Mouse (Mus musculus) embryonic facial prominence, embryonic 14.5 days (tissue): ENCODE measurements around the gene Plpp4. TPM values are rescaled to one million over a fixed set of nuclear protein-coding genes. Genes with fewer than 3 reads are reported as not detected.

Experiments
- ATAC-seq: fragments of 200-750 bp; cut with Nextera tagmentation; 2 replicates; pipeline ENCODE4 v1.8.0; 2017; ENCODE audit warnings: low read depth, moderate number of reproducible peaks, moderate TSS enrichment
- DNase-seq: peaks from one replicate; pipeline ENCODE4 v3.0.0-alpha.2; 2015; ENCODE audit warnings: low spot score
- H3K27ac ChIP-seq: fragments of 300-500 bp; sonication (generic); replicated peaks from 2 replicates; pipeline ENCODE4 v1.5.1; 2014; ENCODE audit warnings: low read depth, mild to moderate bottlenecking, low read length, moderate library complexity
- H3K27me3 ChIP-seq: fragments of 300-500 bp; sonication (generic); replicated peaks from 2 replicates; pipeline ENCODE4 v1.6.1; 2014; ENCODE audit warnings: low read length; ENCODE audit not compliant: control insufficient read depth, insufficient read depth
- H3K36me3 ChIP-seq: fragments of 300-500 bp; sonication (generic); 2 replicates; pipeline ENCODE4 v1.6.1; 2014; ENCODE audit warnings: low read length, mixed read lengths; ENCODE audit not compliant: control insufficient read depth, insufficient read depth
- H3K4me1 ChIP-seq: fragments of 300-500 bp; sonication (generic); 2 replicates; pipeline ENCODE4 v1.6.1; 2014; ENCODE audit warnings: antibody characterized with exemption, low read length; ENCODE audit not compliant: control insufficient read depth, insufficient read depth
- H3K4me2 ChIP-seq: fragments of 300-500 bp; sonication (generic); 2 replicates; pipeline ENCODE4 v1.6.1; 2014; ENCODE audit warnings: low read depth, mild to moderate bottlenecking, low read length, moderate library complexity, mixed read lengths
- H3K4me3 ChIP-seq: fragments of 300-500 bp; sonication (generic); 2 replicates; pipeline ENCODE4 v1.5.1; 2014; ENCODE audit warnings: low read depth, mild to moderate bottlenecking, low read length
- H3K9ac ChIP-seq: fragments of 300-500 bp; sonication (generic); 2 replicates; pipeline ENCODE4 v1.6.1; 2014; ENCODE audit warnings: low read depth, mild to moderate bottlenecking, low read length, moderate library complexity, mixed read lengths
- H3K9me3 ChIP-seq: fragments of 300-500 bp; sonication (generic); 2 replicates; pipeline ENCODE4 v1.6.1; 2016; ENCODE audit warnings: low read length; ENCODE audit not compliant: control insufficient read depth
- WGBS: fragments of 180-500 bp; shearing (Covaris S2); extraction: QIAGEN DNeasy Blood & Tissue Kit; methylation state at CpG from one replicate; pipeline ENCODE4 v1.1.7; 2014; 5-methylcytosine and 5-hydroxymethylcytosine counted together
- polyA plus RNA-seq: library from polyadenylated mRNA; unstranded; fragments of >200 nt; fragmentation: Nextera tagmentation; extraction: Ambion mirVana; gene quantifications from 2 replicates; pipeline ENCODE4 v1.2.1, GENCODE M21; 2014

Plpp4 gene
- polyA plus RNA-seq, 1 experiment from 2014 or later: 0.93 TPM

- 56% methylated on average over 6 of the region's 6 CpGs for WGBS
- DNase-seq (no peak), ATAC-seq (no peak)
- Histone ChIP-seq H3K4me1 (0 out of 2 replicates have a peak, but pooled peaks cover 4% of the 10 kb centered on the region), H3K4me2 (no peak overlapping the region), H3K9me3 (no peaks in the 10 kb centered on the region), H3K36me3 (no peaks in the 10 kb centered on the region), H3K27ac (no peak overlapping the region), H3K4me3 (no peak overlapping the region), H3K9ac (no peak overlapping the region), H3K27me3 (no peaks in the 10 kb centered on the region)
Observed at GRCm38 (mm10) chr7:129312521-129312920, 55.7 kb downstream of the Plpp4 start.

GRCm38 (mm10) chr7:129313969-129314368 is 57.1 kb downstream of the Plpp4 start:
- H3K4me3 ChIP-seq: no peak overlapping the region
- WGBS: 76% methylated on average over 2 of the region's 2 CpGs
- peak; percentile 25 for DNase-seq

GRCm38 (mm10) chr7:129340096-129340495 is 83.3 kb downstream of the Plpp4 start:
- Histone ChIP-seq H3K27ac (no peak overlapping the region), H3K4me1 (no peaks in the 10 kb centered on the region), H3K4me2 (no peak overlapping the region), H3K27me3 (no peaks in the 10 kb centered on the region), H3K36me3 (no peaks in the 10 kb centered on the region), H3K9me3 (peaks cover 7% of the 10 kb centered on the region; the same call in 1 of the 2 replicates), H3K4me3 (no peak overlapping the region), H3K9ac (no peak overlapping the region)
- DNase-seq (no peak), ATAC-seq (no peak)
- WGBS: 90% methylated on average over 3 of the region's 3 CpGs

More at GRCm38 (mm10) chr7:129313969-129314368, 57.1 kb downstream of the Plpp4 start:
- H3K27me3 ChIP-seq: no peaks in the 10 kb centered on the region
- no peaks in the 10 kb centered on the region for H3K36me3 ChIP-seq
- H3K4me1 ChIP-seq: no peaks in the 10 kb centered on the region
- no peak overlapping the region for H3K4me2 ChIP-seq
- no peaks in the 10 kb centered on the region for H3K9me3 ChIP-seq
- no peak for ATAC-seq
- no peak overlapping the region for H3K27ac ChIP-seq
- no peak overlapping the region for H3K9ac ChIP-seq

DNA sequence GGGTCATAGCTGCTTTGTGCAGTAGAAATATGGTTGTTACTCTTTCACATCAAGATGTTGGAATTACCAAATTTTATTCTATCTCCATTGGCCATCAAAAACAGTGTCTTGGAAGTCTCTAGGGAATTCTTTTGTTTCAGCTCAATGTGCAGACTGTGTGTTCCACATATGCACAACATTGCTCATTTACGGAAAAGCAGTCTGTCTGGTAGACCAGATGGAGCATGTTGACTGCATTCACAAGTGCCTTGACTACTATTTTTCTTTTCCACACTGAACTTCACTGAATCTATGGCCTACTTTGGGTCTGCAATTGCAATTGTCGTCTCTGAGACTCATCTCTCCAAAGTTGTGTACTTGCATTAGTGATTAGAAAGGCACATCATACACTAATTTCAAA is 98.7 kb downstream of the Plpp4 start:
- Histone ChIP-seq H3K4me1 (no peaks in the 10 kb centered on the region), H3K9ac (no peak overlapping the region), H3K27ac (no peak overlapping the region), H3K4me3 (no peak overlapping the region), H3K9me3 (no peaks in the 10 kb centered on the region), H3K27me3 (no peaks in the 10 kb centered on the region), H3K36me3 (no peaks in the 10 kb centered on the region), H3K4me2 (no peak overlapping the region)
- WGBS: 83% methylated on average over 2 of the region's 2 CpGs
- DNase-seq: no peak
- ATAC-seq: no peak

GRCm38 (mm10) chr7:129375306-129375705 is 118.5 kb downstream of the Plpp4 start:
- no peak for DNase-seq
- no peak overlapping the region for H3K9ac ChIP-seq
- H3K4me3 ChIP-seq: no peak overlapping the region
- H3K9me3 ChIP-seq: no peaks in the 10 kb centered on the region
- ATAC-seq: no peak
- H3K27me3 ChIP-seq: no peaks in the 10 kb centered on the region
- no peak overlapping the region for H3K27ac ChIP-seq
- H3K36me3 ChIP-seq: no peaks in the 10 kb centered on the region
- WGBS: 100% methylated on average over 1 of the region's 1 CpGs
- H3K4me1 ChIP-seq: no peaks in the 10 kb centered on the region
- H3K4me2 ChIP-seq: no peak overlapping the region

DNA sequence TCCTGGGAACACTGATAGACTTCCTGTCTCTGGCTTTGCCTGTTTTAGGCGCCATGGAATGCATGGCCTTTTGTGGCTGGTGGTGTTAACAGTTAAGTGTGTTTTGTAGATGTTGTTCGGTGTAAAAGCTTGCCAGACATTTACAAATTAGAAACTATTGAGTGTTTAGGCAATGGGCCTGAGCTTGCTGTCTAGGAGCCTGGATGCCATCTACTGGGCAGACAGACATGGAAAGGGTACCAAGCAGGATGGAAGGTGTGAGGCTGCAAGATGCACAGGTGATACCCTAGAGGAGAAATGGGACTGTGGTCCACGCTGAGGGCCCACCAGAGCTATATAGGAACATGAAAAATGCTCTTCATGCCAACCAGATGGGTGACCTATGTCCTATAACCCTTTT is 128.3 kb downstream of the Plpp4 start:
- Histone ChIP-seq H3K36me3 (no peaks in the 10 kb centered on the region), H3K27me3 (no peaks in the 10 kb centered on the region), H3K27ac (no peak overlapping the region), H3K4me2 (no peak overlapping the region), H3K4me3 (no peak overlapping the region), H3K9ac (no peak overlapping the region), H3K4me1 (no peaks in the 10 kb centered on the region), H3K9me3 (no peaks in the 10 kb centered on the region)
- DNase-seq (no peak), ATAC-seq (no peak)
- 60% methylated on average over 3 of the region's 3 CpGs for WGBS

DNA sequence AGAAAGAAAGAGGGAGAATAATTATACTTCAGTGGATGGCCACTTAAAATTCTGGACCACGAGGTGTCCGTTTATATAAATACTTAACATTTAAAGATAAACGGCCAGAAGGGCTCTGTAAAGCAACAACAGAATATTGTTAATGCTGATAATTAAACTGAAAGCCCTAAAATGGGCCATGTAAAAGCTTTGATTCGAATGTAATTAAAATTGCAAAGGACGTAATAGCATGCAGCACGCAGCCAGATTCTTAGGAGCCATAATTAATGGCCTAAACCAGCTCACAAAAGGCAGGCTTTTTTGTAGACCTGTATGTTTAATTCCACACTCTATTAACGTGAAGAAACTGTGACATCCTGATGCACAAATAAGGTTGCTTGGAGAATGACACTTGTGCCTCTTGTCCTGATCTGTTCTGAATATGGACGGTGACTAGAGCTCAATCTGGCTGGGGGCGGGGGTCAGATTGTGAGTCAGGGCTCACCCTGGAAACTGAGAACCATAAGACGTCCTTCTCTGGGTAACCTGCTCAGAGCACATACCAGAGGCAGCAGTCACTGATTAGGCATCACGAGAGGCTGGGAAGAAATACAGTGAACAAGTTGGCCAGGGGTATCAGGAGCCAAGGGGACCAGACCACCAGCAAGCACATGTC is 136.1 kb downstream of the Plpp4 start:
- H3K4me1 ChIP-seq: no peaks in the 10 kb centered on the region
- 69% methylated on average over 11 of the region's 11 CpGs for WGBS

GRCm38 (mm10) chr7:129396561-129396960 is 139.7 kb downstream of the Plpp4 start:
- H3K9me3 ChIP-seq: no peaks in the 10 kb centered on the region
- H3K4me2 ChIP-seq: no peak overlapping the region
- no peak overlapping the region for H3K27ac ChIP-seq
- H3K36me3 ChIP-seq: no peaks in the 10 kb centered on the region
- no peaks in the 10 kb centered on the region for H3K4me1 ChIP-seq
- H3K9ac ChIP-seq: no peak overlapping the region
- H3K4me3 ChIP-seq: no peak overlapping the region
- 81% methylated on average over 5 of the region's 5 CpGs for WGBS
- DNase-seq: no peak
- no peak for ATAC-seq
- no peaks in the 10 kb centered on the region for H3K27me3 ChIP-seq

More for the DNA sequence above, 136.1 kb downstream of the Plpp4 start:
- Histone ChIP-seq H3K36me3 (no peaks in the 10 kb centered on the region), H3K9me3 (no peaks in the 10 kb centered on the region), H3K27ac (no peak overlapping the region), H3K27me3 (no peaks in the 10 kb centered on the region), H3K4me2 (no peak overlapping the region), H3K9ac (no peak overlapping the region), H3K4me3 (no peak overlapping the region)
- DNase-seq (no peak), ATAC-seq (no peak)

DNA sequence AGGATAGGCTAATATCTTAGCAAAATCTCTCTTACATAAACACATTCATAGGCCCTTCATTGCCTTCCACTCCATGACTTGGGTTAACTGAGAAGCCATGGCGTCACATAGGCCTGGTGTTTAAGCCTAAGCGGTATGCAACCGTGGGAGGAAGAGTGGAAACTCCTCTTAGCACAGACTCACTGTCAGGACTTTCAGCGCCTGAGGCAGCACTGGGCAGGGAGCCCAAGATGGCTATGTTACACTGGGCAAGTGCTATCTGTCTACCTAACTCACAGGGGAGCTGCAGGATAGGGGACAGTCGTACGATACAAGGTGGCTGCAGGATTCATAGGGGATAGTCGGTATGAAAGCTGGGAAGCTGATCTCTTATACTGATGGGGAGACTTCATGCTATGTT is 142.2 kb downstream of the Plpp4 start:
- ATAC-seq: no peak
- H3K4me3 ChIP-seq: no peak overlapping the region

More for the DNA sequence above, 142.2 kb downstream of the Plpp4 start:
- Histone ChIP-seq H3K4me2 (no peak overlapping the region), H3K9ac (no peak overlapping the region), H3K27me3 (no peaks in the 10 kb centered on the region), H3K4me1 (no peaks in the 10 kb centered on the region), H3K27ac (no peak overlapping the region), H3K36me3 (no peaks in the 10 kb centered on the region), H3K9me3 (no peaks in the 10 kb centered on the region)
- WGBS: 77% methylated on average over 7 of the region's 7 CpGs
- DNase-seq: peak; percentile 4
